Mouse (Mus musculus): ENCODE measurements around the gene Gm20532.

DNA sequence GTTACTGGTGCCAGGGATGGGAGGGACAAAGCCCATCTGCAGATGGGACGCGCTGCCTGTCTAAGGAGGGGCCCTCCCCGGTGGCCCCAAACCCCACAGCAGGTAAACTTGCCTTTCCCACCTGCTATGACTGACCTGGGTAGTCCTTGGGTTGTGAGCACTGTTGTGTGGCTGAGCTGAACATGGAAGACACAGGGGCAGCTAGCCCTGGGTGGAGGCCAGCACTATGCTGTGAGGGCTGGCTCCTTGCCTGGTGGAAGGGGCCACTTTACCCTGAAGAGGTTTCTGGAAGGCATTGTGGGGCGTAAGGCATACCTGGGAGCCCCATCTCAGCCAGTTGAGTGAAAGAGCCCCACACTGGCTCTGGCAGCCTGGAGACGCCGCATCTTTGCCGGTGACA is 4.5 kb downstream of the Gm20532 start:
- no peak for TF ChIP-seq GATA1 (IDR thresholded peaks at IDR 0.05; ENCODE audit: low read length)
- no peak for TF ChIP-seq TAL1 (IDR thresholded peaks at IDR 0.05; ENCODE audit: low read length)
